Mouse (Mus musculus) limb, embryonic 14.5 days (tissue): Measurements from ENCODE around the gene Pola1. TPM values are rescaled to one million over a fixed set of nuclear protein-coding genes. Genes with fewer than 3 reads are reported as not detected.

Experiments
- ATAC-seq: fragments of 200-750 bp; cut with Nextera tagmentation; 2 replicates; pipeline ENCODE4 v1.8.0; 2017; ENCODE audit warnings: low read depth, moderate number of reproducible peaks, moderate TSS enrichment; ENCODE audit not compliant: low FRiP score
- DNase-seq: peaks from one replicate; pipeline ENCODE4 v3.0.0-alpha.2; 2015; ENCODE audit warnings: low spot score
- H3K27ac ChIP-seq: fragments of 300-500 bp; sonication (generic); replicated peaks from 2 replicates; pipeline ENCODE4 v1.5.1; 2014; ENCODE audit warnings: low read depth, mild to moderate bottlenecking, low read length, moderate library complexity, mixed read lengths
- H3K27me3 ChIP-seq: fragments of 300-500 bp; sonication (generic); 2 replicates; pipeline ENCODE4 v1.6.1; 2014; ENCODE audit warnings: low read length, mixed read lengths; ENCODE audit not compliant: control insufficient read depth, insufficient read depth
- H3K36me3 ChIP-seq: fragments of 300-500 bp; sonication (generic); 2 replicates; pipeline ENCODE4 v1.6.1; 2014; ENCODE audit warnings: mild to moderate bottlenecking, low read length, moderate library complexity, mixed read lengths; ENCODE audit not compliant: control insufficient read depth, insufficient read depth
- H3K4me1 ChIP-seq: fragments of 300-500 bp; sonication (generic); 2 replicates; pipeline ENCODE4 v1.6.1; 2014; ENCODE audit warnings: antibody characterized with exemption, low read length, mixed read lengths; ENCODE audit not compliant: control insufficient read depth, insufficient read depth
- H3K4me2 ChIP-seq: fragments of 300-500 bp; sonication (generic); replicated peaks from 2 replicates; pipeline ENCODE4 v1.6.1; 2014; ENCODE audit warnings: low read depth, mild to moderate bottlenecking, low read length, moderate library complexity; ENCODE audit not compliant: severe bottlenecking
- H3K4me3 ChIP-seq: fragments of 300-500 bp; sonication (generic); replicated peaks from 2 replicates; pipeline ENCODE4 v1.5.1; 2014; ENCODE audit warnings: low read length
- H3K9ac ChIP-seq: fragments of 300-500 bp; sonication (generic); 2 replicates; pipeline ENCODE4 v1.6.1; 2014; ENCODE audit warnings: mild to moderate bottlenecking, low read depth, low read length, moderate library complexity; ENCODE audit not compliant: severe bottlenecking
- H3K9me3 ChIP-seq: fragments of 300-500 bp; sonication (generic); 2 replicates; pipeline ENCODE4 v1.6.1; 2016; ENCODE audit warnings: low read length; ENCODE audit not compliant: control insufficient read depth
- POLR2A ChIP-seq: fragments of 200-500 bp; IDR thresholded peaks from 2 replicates; pipeline ENCODE4 v1.8.0; 2012; ENCODE audit warnings: inconsistent platforms, mild to moderate bottlenecking, moderate library complexity, borderline replicate concordance; ENCODE audit not compliant: insufficient read depth, insufficient read length; ENCODE audit errors: extremely low read depth
- WGBS: fragments of 180-500 bp; shearing (Covaris S2); extraction: QIAGEN DNeasy Blood & Tissue Kit; methylation state at CpG from one replicate; pipeline ENCODE4 v1.1.7; 2014; 5-methylcytosine and 5-hydroxymethylcytosine counted together
- polyA plus RNA-seq, 2 experiments: library from polyadenylated mRNA; depleted of rRNA in 1 of 2; stranded (reverse) in 1 of 2; unstranded in 1 of 2; fragments of >200 nt; fragmentation: Nextera tagmentation in 1 of 2; extraction: Ambion mirVana in 1 of 2; gene quantifications; 2 replicates each; pipeline versions ENCODE4 v1.2.1 to v1.2.3; 2012 to 2014

Pola1 gene
- polyA plus RNA-seq, 2 experiments, result 9.2 to 14.2 TPM

- Histone ChIP-seq H3K9ac (no peak overlapping the region), H3K27ac (no peak overlapping the region), H3K4me3 (no peak overlapping the region), H3K36me3 (no peaks in the 10 kb centered on the region), H3K27me3 (peaks cover 74% of the 10 kb centered on the region), H3K4me2 (no peak overlapping the region), H3K4me1 (no peaks in the 10 kb centered on the region), H3K9me3 (no peaks in the 10 kb centered on the region)
- no peak for DNase-seq
- TF ChIP-seq POLR2A, result no peak
- ATAC-seq, result no peak
- 24% methylated on average over 10 of the region's 10 CpGs for WGBS
These were observed 331.7 kb downstream of the Pola1 start for GRCm38 (mm10) chrX:93300183-93300815.

GRCm38 (mm10) chrX:93299771-93300170 lies 332.2 kb downstream of the Pola1 start:
- WGBS, result 23% methylated on average over 6 of the region's 6 CpGs
- Histone ChIP-seq H3K27ac (no peak overlapping the region), H3K4me3 (no peak overlapping the region), H3K9me3 (no peaks in the 10 kb centered on the region), H3K27me3 (peaks cover 79% of the 10 kb centered on the region), H3K4me2 (no peak overlapping the region), H3K9ac (no peak overlapping the region), H3K36me3 (no peaks in the 10 kb centered on the region), H3K4me1 (no peaks in the 10 kb centered on the region)
- no peak for TF ChIP-seq POLR2A
- no peak for ATAC-seq
- no peak for DNase-seq

GRCm38 (mm10) chrX:93299046-93299626 lies 332.8 kb downstream of the Pola1 start:
- peaks cover 85% of the 10 kb centered on the region for H3K27me3 ChIP-seq
- peak overlapping the region; percentile 22 for H3K4me3 ChIP-seq
- peak overlapping the region; percentile 40 for H3K4me2 ChIP-seq
- WGBS, result 26% methylated on average over 38 of the region's 43 CpGs
- ATAC-seq (no peak), DNase-seq (no peak)
- TF ChIP-seq POLR2A, result no peak
- no peaks in the 10 kb centered on the region for H3K4me1 ChIP-seq
- H3K36me3 ChIP-seq, result no peaks in the 10 kb centered on the region
- no peak overlapping the region for H3K9ac ChIP-seq
- no peak overlapping the region for H3K27ac ChIP-seq
- no peaks in the 10 kb centered on the region for H3K9me3 ChIP-seq

GRCm38 (mm10) chrX:93297001-93297441 lies 334.9 kb downstream of the Pola1 start:
- H3K4me2 ChIP-seq, result peak overlapping the region; percentile 36
- no peak for DNase-seq

GRCm38 (mm10) chrX:93295819-93296218 lies 336.1 kb downstream of the Pola1 start:
- H3K36me3 ChIP-seq, result no peaks in the 10 kb centered on the region
- H3K4me3 ChIP-seq, result no peak overlapping the region
- H3K27me3 ChIP-seq, result peaks cover 94% of the 10 kb centered on the region
- DNase-seq (no peak), ATAC-seq (no peak)
- no peak overlapping the region for H3K9ac ChIP-seq
- H3K9me3 ChIP-seq, result no peaks in the 10 kb centered on the region
- WGBS, result 20% methylated on average over 5 of the region's 5 CpGs
- no peak overlapping the region for H3K4me2 ChIP-seq
- H3K4me1 ChIP-seq, result no peaks in the 10 kb centered on the region
- no peak for TF ChIP-seq POLR2A
- H3K27ac ChIP-seq, result no peak overlapping the region

More at GRCm38 (mm10) chrX:93297001-93297441, 334.9 kb downstream of the Pola1 start:
- H3K9me3 ChIP-seq, result no peaks in the 10 kb centered on the region
- peak; percentile 53; the same call in 1 of the 2 replicates for ATAC-seq
- peaks cover 93% of the 10 kb centered on the region for H3K27me3 ChIP-seq
- H3K36me3 ChIP-seq, result no peaks in the 10 kb centered on the region
- no peak overlapping the region for H3K27ac ChIP-seq
- no peaks in the 10 kb centered on the region for H3K4me1 ChIP-seq
- WGBS, result 15% methylated on average over 20 of the region's 40 CpGs
- TF ChIP-seq POLR2A, result no peak
- H3K4me3 ChIP-seq, result peak overlapping the region; percentile 24
- H3K9ac ChIP-seq, result no peak overlapping the region
